Mouse (Mus musculus) bone marrow, adult 2 months (tissue): ENCODE results near the gene Gm49336. TPM values are rescaled to one million over a fixed set of nuclear protein-coding genes. Genes with fewer than 3 reads are reported as not detected.

Experiments
- H3K27ac ChIP-seq: fragments of 200-500 bp; 2 replicates; pipeline ENCODE4 v1.5.1; 2012; ENCODE audit warnings: low read depth, mild to moderate bottlenecking, control low read depth, inconsistent platforms, low read length; ENCODE audit not compliant: control insufficient read depth, poor library complexity, insufficient read depth
- H3K4me1 ChIP-seq: fragments of 200-500 bp; 2 replicates; pipeline ENCODE4 v1.6.1; 2011; ENCODE audit warnings: low read length; ENCODE audit not compliant: control insufficient read depth, insufficient read depth
- H3K4me3 ChIP-seq: fragments of 200-500 bp; replicated peaks from 2 replicates; pipeline ENCODE3; 2011; ENCODE audit warnings: mild to moderate bottlenecking, low read depth, low read length, control low read depth; ENCODE audit not compliant: control insufficient read depth
- CTCF ChIP-seq: fragments of 200-500 bp; IDR thresholded peaks from 2 replicates; pipeline ENCODE4 v1.5.1; 2011; ENCODE audit warnings: low read length, control low read depth; ENCODE audit not compliant: control insufficient read depth, insufficient read depth
- POLR2A ChIP-seq: fragments of 200-500 bp; IDR thresholded peaks from 2 replicates; pipeline ENCODE4 v1.6.1; 2011; ENCODE audit warnings: low read depth, mild to moderate bottlenecking, control low read depth, low read length, borderline replicate concordance; ENCODE audit not compliant: control insufficient read depth
- WGBS: fragments of 180-500 bp; shearing (Covaris S2); methylation state at CpG from one replicate; pipeline ENCODE4 v1.1.7; 2018; 5-methylcytosine and 5-hydroxymethylcytosine counted together
- polyA plus RNA-seq: library from polyadenylated mRNA; stranded (reverse); fragments of >200 nt; gene quantifications from 2 replicates; pipeline ENCODE4 v1.2.4, GENCODE M21; 2011; ENCODE audit warnings: low replicate concordance; ENCODE audit not compliant: missing spikeins, insufficient read depth, insufficient read length

Gene Gm49336
- 13.9 and 15.1 TPM in 2 replicates for polyA plus RNA-seq

DNA sequence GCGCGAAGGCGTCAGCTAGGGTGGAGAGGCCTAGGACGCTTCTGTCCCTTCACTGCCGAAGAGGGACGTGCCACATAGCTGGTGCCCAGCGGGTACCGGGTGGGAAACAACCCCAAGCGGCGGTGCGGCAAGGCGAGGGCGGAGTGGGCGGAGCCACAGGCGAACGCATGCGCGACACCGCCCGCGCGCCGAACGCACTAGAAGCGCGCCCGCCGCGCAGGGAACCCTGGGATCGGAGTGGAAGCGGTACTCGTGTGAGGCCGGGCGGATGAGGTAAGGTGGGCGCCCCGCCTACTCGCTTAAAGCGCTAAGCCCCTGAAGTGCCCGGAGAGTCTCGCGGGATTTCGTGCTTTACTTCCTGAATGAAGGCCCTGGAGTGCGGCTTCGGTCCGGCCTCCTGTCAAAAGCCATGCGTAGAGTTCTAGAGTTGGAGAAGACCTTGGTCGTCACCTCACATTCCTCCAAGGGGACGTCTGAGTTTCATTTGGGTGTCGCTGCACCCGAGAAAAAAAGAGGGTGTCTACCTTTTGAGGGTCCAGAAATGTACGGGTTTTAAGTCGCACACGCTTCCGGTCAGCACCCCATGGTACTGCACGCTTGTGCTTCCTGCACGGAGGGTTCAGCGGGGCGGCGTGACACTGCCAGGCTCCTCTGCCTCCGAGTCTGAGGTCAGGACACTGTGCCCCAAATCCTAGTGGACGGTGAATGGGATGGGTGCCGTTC lies at the start of gene Gm49336, which contains the start of gene Nupl1:
TSS of gene Gm49336 (minus strand) at position 227 of the 723 bp plus-strand sequence.
TSS of gene Nupl1 (minus strand) at position 151 of the 723 bp plus-strand sequence.
- Histone ChIP-seq H3K4me3 (peak within 1 kb of the TSS; percentile 96), H3K27ac (peak within 1 kb of the TSS; percentile 85), H3K4me1 (no peaks in the 10 kb centered on the region; the same call in 1 of the 2 replicates)
- TF ChIP-seq CTCF (0 out of 2 replicates have a peak, but pooled peaks have one; percentile 9), POLR2A (peak; percentile 95)
- under 1% methylated on average over 62 of the region's 62 CpGs for WGBS

DNA sequence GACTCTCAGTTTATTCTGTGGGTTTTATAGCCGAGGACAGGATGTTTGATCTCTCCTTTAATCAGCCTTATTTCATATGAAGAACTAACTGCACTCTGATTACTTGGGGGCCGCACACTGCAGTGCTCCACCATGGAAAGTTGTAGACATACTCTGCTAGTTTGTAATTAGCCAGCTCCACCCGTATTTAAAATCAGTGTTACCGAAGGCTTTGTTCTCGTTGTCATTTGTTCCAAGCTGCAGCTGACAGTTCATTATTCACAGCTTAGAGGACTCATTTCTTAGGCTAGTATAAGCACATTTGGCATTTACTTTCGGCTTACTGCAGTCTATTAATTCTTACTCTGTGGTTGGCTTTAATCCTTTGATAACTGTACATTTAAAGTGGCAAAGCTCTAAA lies 49.7 kb upstream of the Gm49336 start:
- H3K27ac ChIP-seq, result no peak overlapping the region
- no peak for TF ChIP-seq CTCF
- no peak for TF ChIP-seq POLR2A
- H3K4me1 ChIP-seq, result no peaks in the 10 kb centered on the region
- H3K4me3 ChIP-seq, result no peak overlapping the region
- WGBS, result 71% methylated on average over 6 of the region's 6 CpGs

DNA sequence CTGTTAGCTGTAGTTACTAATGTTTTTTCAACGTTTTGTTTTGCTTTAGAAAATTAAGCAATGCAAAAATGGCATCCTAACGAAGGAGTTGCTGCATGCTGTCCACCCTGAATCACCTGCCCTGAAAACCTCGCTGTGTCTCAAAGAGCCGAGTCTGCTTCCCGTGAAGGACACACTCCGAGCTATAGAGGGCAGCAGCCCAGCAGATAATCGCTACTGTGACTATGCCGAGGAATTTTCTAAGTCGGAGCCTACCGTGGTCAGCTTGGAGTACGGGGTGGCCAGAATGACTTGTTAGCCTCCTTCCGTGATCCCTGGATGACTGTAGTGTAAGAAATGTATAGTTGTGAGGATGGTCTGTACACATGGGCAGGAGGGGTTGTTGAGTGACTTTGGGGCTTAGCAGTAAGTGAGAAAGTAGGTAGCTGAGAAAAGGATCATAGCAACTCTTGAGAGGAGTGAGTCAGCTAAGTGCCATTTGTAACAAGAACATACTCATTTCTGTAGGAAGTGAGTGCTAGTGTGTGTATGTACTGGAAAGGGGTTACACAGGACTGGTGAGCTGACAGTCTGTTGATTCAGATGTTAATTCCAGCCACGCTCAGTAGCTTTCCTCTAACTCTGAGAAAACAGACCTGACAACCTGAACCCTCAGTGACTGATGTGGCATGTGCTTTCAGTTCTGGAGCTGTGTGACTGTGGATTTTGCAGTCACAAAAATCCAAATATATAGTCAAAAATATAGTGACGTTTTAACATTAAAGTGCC lies 49.1 kb upstream of the Gm49336 start:
- Histone ChIP-seq H3K4me3 (no peak overlapping the region), H3K4me1 (no peaks in the 10 kb centered on the region), H3K27ac (no peak overlapping the region)
- WGBS, result 87% methylated on average over 14 of the region's 14 CpGs
- TF ChIP-seq POLR2A, result no peak
- no peak for TF ChIP-seq CTCF

DNA sequence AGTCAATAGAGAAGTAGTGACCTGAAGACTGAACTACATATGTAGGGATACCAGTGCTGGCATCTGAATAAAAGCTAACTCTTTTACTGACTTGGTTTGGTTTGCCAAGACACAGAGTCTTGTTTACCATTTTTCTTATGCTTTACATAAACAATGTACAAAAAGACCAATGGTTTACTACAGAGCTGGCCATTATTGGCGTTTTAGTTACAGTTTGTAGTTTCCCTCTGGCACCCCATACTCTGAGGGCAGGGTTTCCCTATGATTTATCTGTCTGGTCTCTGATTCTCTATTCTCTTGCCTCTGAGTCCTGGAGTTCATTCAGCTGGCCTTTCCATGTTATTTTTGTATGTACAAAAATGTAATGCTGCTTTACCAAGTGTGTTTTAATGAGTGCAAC lies 44.2 kb upstream of the Gm49336 start:
- peaks cover 1% of the 10 kb centered on the region for H3K4me1 ChIP-seq
- H3K4me3 ChIP-seq, result no peak overlapping the region
- no peak overlapping the region for H3K27ac ChIP-seq
- TF ChIP-seq CTCF, result no peak
- TF ChIP-seq POLR2A, result no peak
- WGBS, result 85% methylated on average over 1 of the region's 1 CpGs

DNA sequence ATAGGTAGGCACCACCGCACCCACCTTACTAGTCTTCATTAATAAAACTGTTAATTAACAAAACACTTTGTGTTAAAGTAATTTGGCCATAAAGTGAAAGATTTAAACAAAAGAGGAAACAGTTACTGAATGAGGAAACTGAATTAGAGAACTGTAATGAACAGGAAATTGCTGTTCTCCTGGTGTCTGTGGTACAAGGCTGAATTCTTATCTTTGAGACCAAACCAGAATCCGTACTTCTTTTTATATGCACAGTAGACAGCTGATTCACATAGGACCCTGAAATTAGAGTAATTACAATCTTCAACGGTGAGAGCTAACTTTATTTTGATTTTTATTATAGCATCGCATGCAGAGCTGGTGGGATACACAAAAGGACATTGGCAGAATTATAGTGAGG lies 39.1 kb upstream of the Gm49336 start:
- peaks cover 1% of the 10 kb centered on the region for H3K4me1 ChIP-seq
- H3K27ac ChIP-seq, result no peak overlapping the region; the same call in 1 of the 2 replicates
- 18% methylated on average over 4 of the region's 4 CpGs for WGBS
- TF ChIP-seq CTCF, result no peak
- TF ChIP-seq POLR2A, result no peak
- H3K4me3 ChIP-seq, result no peak overlapping the region

DNA sequence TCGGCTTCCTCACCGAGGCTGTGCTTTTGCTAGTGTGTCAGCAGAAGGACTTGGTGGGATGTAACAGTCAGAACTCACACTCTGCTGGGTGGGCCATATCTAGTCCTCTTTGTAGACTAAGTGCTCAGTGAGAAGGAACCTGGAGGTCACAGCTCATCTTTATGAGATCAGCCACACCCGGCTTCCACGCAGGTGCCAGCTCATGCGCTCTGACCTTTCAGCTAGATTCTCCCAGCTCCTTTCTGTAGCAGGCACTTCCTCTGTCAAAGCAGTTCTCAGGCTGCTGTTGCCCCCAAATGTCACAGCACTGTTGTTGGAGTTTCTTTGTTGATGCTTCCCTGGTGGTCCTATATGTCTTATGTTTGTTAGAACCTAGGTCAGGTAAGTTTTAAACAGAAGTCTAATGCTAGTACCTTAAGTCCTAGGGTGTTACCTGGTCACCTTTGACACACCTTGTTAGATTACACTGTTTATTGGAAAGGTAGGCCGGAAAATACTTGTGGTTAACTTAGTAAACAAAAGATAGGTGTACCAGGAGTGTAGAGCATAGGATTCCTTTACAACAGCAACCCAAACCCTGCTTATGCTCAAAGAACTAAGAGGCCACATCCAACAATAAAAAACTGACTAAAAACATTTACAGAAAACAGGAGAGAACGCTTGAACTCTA lies 35.0 kb upstream of the Gm49336 start:
- no peak for TF ChIP-seq CTCF
- TF ChIP-seq POLR2A, result no peak
- H3K4me1 ChIP-seq, result peaks cover 1% of the 10 kb centered on the region
- WGBS, result 81% methylated on average over 7 of the region's 7 CpGs
- H3K4me3 ChIP-seq, result no peak overlapping the region
- H3K27ac ChIP-seq, result no peak overlapping the region

DNA sequence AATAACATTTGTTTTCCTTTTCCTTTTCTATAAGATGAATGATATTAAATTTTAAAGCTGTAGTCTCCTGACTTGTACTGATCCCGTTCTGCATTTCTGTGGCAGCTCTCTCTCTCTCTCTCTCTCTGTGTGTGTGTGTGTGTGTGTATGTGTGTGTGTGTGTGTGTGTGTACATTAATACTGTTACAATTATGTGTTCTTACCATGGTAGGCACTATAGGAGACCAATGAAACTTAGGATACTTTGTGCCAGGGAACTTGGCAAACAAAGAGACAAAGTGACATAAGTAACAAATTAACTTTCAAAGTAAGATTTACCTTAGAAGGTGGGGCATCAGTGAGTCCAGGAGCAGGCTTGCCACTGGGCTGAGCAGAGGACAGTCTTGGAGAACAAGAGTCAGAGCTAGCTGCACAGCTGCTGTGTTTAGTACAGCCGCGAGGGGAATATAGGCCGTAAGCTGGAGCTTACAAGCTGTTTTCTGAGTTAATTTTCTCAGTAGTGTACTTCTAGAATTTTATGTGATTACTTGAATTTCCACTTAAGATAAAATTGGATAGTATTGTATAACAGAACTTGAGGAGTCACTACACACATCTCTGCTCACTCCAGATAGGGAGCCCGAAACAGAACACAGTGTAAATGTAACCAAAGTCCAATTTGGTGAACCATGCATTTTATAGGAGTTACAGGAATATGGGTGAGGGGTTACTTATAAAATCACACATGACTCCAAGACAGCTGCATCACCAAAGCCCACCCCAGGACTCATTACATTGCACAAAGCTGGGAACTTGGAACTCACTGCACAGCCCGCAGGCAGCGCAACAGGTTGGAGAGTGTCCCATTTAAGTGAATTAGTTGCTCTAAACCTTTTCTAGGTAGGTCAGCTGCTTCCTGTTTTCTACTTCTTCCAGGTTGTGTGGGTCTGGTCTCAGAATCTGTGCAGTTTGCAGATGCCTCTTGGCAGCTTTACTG lies 24.3 kb upstream of the Gm49336 start:
- H3K4me1 ChIP-seq, result peaks cover 2% of the 10 kb centered on the region; the same call in 1 of the 2 replicates
- no peak overlapping the region for H3K4me3 ChIP-seq
- WGBS, result 91% methylated on average over 7 of the region's 7 CpGs
- TF ChIP-seq CTCF (no peak), POLR2A (no peak)
- no peak overlapping the region for H3K27ac ChIP-seq
